Mouse (Mus musculus) lung, adult 2 months (tissue): ENCODE results near the gene Epm2a. TPM values are rescaled to one million over a fixed set of nuclear protein-coding genes. Genes with fewer than 3 reads are reported as not detected.
A peak's percentile ranks its signal among the peaks of the same experiment; 100 is the strongest.
"Not testable (repeated sequence)": the region's sequence is repeated elsewhere in the genome, so short reads cannot be mapped to it uniquely, and the experiment has no call there.

Source experiments
- DNase-seq: peaks from one replicate; pipeline ENCODE4 v3.0.0; 2022
- H3K4me1 ChIP-seq: fragments of 200-500 bp; 2 replicates; pipeline ENCODE4 v1.6.1; 2011; ENCODE audit warnings: low read length; ENCODE audit not compliant: control insufficient read depth, insufficient read depth
- H3K4me3 ChIP-seq: fragments of 200-500 bp; replicated peaks from 2 replicates; pipeline ENCODE3; 2011; ENCODE audit warnings: low read depth, mild to moderate bottlenecking, control low read depth, low read length; ENCODE audit errors: extremely low read depth
- CTCF ChIP-seq: fragments of 200-500 bp; IDR thresholded peaks from 2 replicates; pipeline ENCODE4 v1.5.1; 2011; ENCODE audit warnings: mild to moderate bottlenecking, low read length, control low read depth; ENCODE audit not compliant: insufficient read depth
- POLR2A ChIP-seq: fragments of 200-500 bp; IDR thresholded peaks from 2 replicates; pipeline ENCODE4 v1.6.1; 2011; ENCODE audit warnings: low read depth, mild to moderate bottlenecking, control low read depth, low read length, borderline replicate concordance; ENCODE audit errors: extremely low read depth
- WGBS: fragments of 180-500 bp; shearing (Covaris S2); methylation state at CpG from one replicate; pipeline ENCODE4 v1.1.7; 2018; 5-methylcytosine and 5-hydroxymethylcytosine counted together
- polyA plus RNA-seq: library from polyadenylated mRNA; depleted of rRNA; stranded (reverse); fragments of >200 nt; gene quantifications from 2 replicates; pipeline ENCODE4 v1.2.3, GENCODE M21; 2012; rRNA removed

Gene Epm2a
- polyA plus RNA-seq = 9.1 and 10.0 TPM in 2 replicates

GRCm38 (mm10) chr10:11343205-11344141 is at the start of gene Epm2a:
Gene Epm2a (plus strand): TSS chr10:11343404.
- Histone ChIP-seq H3K4me3 (peak within 1 kb of the TSS; percentile 76), H3K4me1 (no peaks in the 10 kb centered on the region)
- peak; percentile 81 for DNase-seq
- no peak for TF ChIP-seq CTCF
- peak; percentile 77; the same call in 1 of the 2 replicates for TF ChIP-seq POLR2A
- under 1% methylated on average over 100 of the region's 106 CpGs for WGBS

- H3K4me3 ChIP-seq = no peak overlapping the region
- 88% methylated on average over 6 of the region's 6 CpGs for WGBS
- TF ChIP-seq POLR2A (no peak), CTCF (no peak)
These were observed 44.8 kb upstream of the Epm2a start for GRCm38 (mm10) chr10:11298418-11298817.

GRCm38 (mm10) chr10:11305365-11306053 is 37.7 kb upstream of the Epm2a start:
- no peak for DNase-seq
- Histone ChIP-seq H3K4me1 (no peaks in the 10 kb centered on the region; the same call in 1 of the 2 replicates), H3K4me3 (no peak overlapping the region)
- TF ChIP-seq CTCF = no peak
- TF ChIP-seq POLR2A = no peak
- whole genome bisulfite sequencing = 40% methylated on average over 9 of the region's 9 CpGs

More at GRCm38 (mm10) chr10:11298418-11298817, 44.8 kb upstream of the Epm2a start:
- DNase-seq = no peak
- no peaks in the 10 kb centered on the region; the same call in 1 of the 2 replicates for H3K4me1 ChIP-seq

GRCm38 (mm10) chr10:11306054-11306367 is 37.2 kb upstream of the Epm2a start:
- TF ChIP-seq POLR2A (no peak), CTCF (no peak)
- no peaks in the 10 kb centered on the region; the same call in 1 of the 2 replicates for H3K4me1 ChIP-seq
- peak; percentile 15 for DNase-seq
- WGBS = 49% methylated on average over 2 of the region's 2 CpGs
- H3K4me3 ChIP-seq = no peak overlapping the region

GRCm38 (mm10) chr10:11309866-11310265 is 33.3 kb upstream of the Epm2a start:
- 85% methylated on average over 1 of the region's 1 CpGs for WGBS
- TF ChIP-seq CTCF = no peak
- no peak for TF ChIP-seq POLR2A
- no peaks in the 10 kb centered on the region; the same call in 1 of the 2 replicates for H3K4me1 ChIP-seq
- no peak overlapping the region for H3K4me3 ChIP-seq
- DNase-seq = no peak

- DNase-seq = no peak
- H3K4me3 ChIP-seq = no peak overlapping the region
- TF ChIP-seq POLR2A = no peak
- no peak for TF ChIP-seq CTCF
- no peaks in the 10 kb centered on the region; the same call in 1 of the 2 replicates for H3K4me1 ChIP-seq
These were observed 32.7 kb upstream of the Epm2a start for GRCm38 (mm10) chr10:11310481-11310880.

GRCm38 (mm10) chr10:11317856-11318454 is 25.2 kb upstream of the Epm2a start:
- not testable (repeated sequence) for H3K4me3 ChIP-seq, DNase-seq, H3K4me1 ChIP-seq

- Histone ChIP-seq H3K4me1 (no peaks in the 10 kb centered on the region), H3K4me3 (no peak overlapping the region)
- DNase-seq = no peak
- 72% methylated on average over 1 of the region's 1 CpGs for WGBS
- TF ChIP-seq CTCF (no peak), POLR2A (no peak)
These were observed 23.7 kb upstream of the Epm2a start for GRCm38 (mm10) chr10:11319446-11319970.

GRCm38 (mm10) chr10:11322316-11322715 is 20.9 kb upstream of the Epm2a start:
- no peaks in the 10 kb centered on the region for H3K4me1 ChIP-seq
- TF ChIP-seq CTCF (no peak), POLR2A (no peak)
- no peak overlapping the region for H3K4me3 ChIP-seq
- DNase-seq = no peak
- WGBS = 71% methylated on average over 7 of the region's 7 CpGs
